Mouse (Mus musculus) forebrain, embryonic 11.5 days (tissue): ENCODE data around the gene Ptgr1. TPM values are rescaled to one million over a fixed set of nuclear protein-coding genes. Genes with fewer than 3 reads are reported as not detected.

Experiments
- ATAC-seq: fragments of 200-750 bp; cut with Nextera tagmentation; replicated peaks from 2 replicates; pipeline ENCODE4 v1.8.0; 2017; ENCODE audit warnings: moderate TSS enrichment; ENCODE audit not compliant: low FRiP score
- DNase-seq: peaks from one replicate; pipeline ENCODE4 v3.0.0-alpha.2; 2017; ENCODE audit warnings: low spot score
- H3K27ac ChIP-seq: fragments of 300-500 bp; sonication (generic); 2 replicates; pipeline ENCODE4 v1.5.1; 2014; ENCODE audit warnings: low read depth, low read length
- H3K27me3 ChIP-seq: fragments of 300-500 bp; sonication (generic); 2 replicates; pipeline ENCODE4 v1.6.1; 2014; ENCODE audit warnings: mild to moderate bottlenecking, low read length, mixed read lengths; ENCODE audit not compliant: control insufficient read depth, insufficient read depth
- H3K36me3 ChIP-seq: fragments of 300-500 bp; sonication (generic); 2 replicates; pipeline ENCODE4 v1.6.1; 2014; ENCODE audit warnings: mild to moderate bottlenecking, low read length, moderate library complexity, mixed read lengths; ENCODE audit not compliant: control insufficient read depth, insufficient read depth
- H3K4me1 ChIP-seq: fragments of 300-500 bp; sonication (generic); replicated peaks from 2 replicates; pipeline ENCODE4 v1.6.1; 2014; ENCODE audit warnings: low read length, mixed read lengths; ENCODE audit not compliant: control insufficient read depth, insufficient read depth
- H3K4me2 ChIP-seq: fragments of 300-500 bp; sonication (generic); 2 replicates; pipeline ENCODE4 v1.6.1; 2014; ENCODE audit warnings: low read depth, mild to moderate bottlenecking, low read length, moderate library complexity, mixed read lengths; ENCODE audit not compliant: severe bottlenecking
- H3K4me3 ChIP-seq: fragments of 300-500 bp; sonication (generic); 2 replicates; pipeline ENCODE4 v1.5.1; 2014; ENCODE audit warnings: low read depth, low read length
- H3K9ac ChIP-seq: fragments of 300-500 bp; sonication (generic); 2 replicates; pipeline ENCODE4 v1.6.1; 2014; ENCODE audit warnings: low read length
- H3K9me3 ChIP-seq: fragments of 300-500 bp; sonication (generic); 2 replicates; pipeline ENCODE4 v1.6.1; 2016; ENCODE audit warnings: low read length, mixed read lengths; ENCODE audit not compliant: control insufficient read depth
- WGBS: fragments of 180-500 bp; shearing (Covaris S2); extraction: QIAGEN DNeasy Blood & Tissue Kit; methylation state at CpG from one replicate; pipeline ENCODE4 v1.1.7; 2014; 5-methylcytosine and 5-hydroxymethylcytosine counted together
- polyA plus RNA-seq: library from polyadenylated mRNA; unstranded; fragments of >200 nt; fragmentation: Nextera tagmentation; extraction: Ambion mirVana; gene quantifications from 2 replicates; pipeline ENCODE4 v1.2.1, GENCODE M21; 2014

Gene Ptgr1
- 16.6 and 16.8 TPM in 2 replicates for polyA plus RNA-seq

DNA sequence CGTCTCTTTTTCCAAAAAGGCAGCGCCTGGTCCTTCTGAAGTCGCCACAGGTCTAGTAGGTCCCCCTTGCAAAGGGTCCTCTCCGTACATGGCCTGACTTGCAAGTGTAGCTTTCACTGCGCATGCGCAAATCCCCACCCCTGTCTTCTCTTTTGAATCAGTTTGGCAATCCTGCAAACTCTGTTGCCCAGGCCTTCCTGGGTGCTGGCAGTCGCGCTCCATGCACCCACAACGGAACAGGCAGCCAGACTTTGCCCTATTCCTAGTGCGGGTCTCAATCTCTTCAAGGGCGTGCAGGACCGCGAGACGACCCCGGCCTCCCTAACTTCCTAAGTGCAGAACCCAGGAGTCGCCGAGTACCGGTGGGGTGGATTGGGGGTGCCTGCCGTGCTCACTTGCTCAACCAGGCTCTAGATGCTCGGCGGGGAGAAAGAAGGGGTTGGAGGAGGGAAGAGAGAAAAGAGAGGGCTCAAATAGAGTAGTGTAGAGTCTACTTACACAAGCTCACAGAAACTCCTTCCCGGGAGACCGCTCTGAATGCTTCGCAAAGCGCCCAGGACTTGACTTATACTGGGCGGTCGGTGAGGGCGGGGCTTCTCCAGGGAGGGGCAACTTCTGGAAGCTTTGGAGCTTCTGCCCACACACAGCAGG is at the start of gene Ptgr1:
Gene Ptgr1 (minus strand): TSS at position 580 of the 651 bp plus-strand sequence.
- H3K27ac ChIP-seq, result no peak within 1 kb of the TSS
- H3K9me3 ChIP-seq, result no peaks in the 10 kb centered on the region
- WGBS, result 1% methylated on average over 28 of the region's 28 CpGs
- no peaks in the 10 kb centered on the region for H3K36me3 ChIP-seq
- H3K4me1 ChIP-seq, result peaks cover 4% of the 10 kb centered on the region; the same call in 1 of the 2 replicates
- H3K9ac ChIP-seq, result peak within 1 kb of the TSS; percentile 64
- DNase-seq, result peak; percentile 91
- H3K4me2 ChIP-seq, result peak within 1 kb of the TSS; percentile 76
- no peaks in the 10 kb centered on the region for H3K27me3 ChIP-seq
- peak within 1 kb of the TSS; percentile 58 for H3K4me3 ChIP-seq
- peak; percentile 67 for ATAC-seq

DNA sequence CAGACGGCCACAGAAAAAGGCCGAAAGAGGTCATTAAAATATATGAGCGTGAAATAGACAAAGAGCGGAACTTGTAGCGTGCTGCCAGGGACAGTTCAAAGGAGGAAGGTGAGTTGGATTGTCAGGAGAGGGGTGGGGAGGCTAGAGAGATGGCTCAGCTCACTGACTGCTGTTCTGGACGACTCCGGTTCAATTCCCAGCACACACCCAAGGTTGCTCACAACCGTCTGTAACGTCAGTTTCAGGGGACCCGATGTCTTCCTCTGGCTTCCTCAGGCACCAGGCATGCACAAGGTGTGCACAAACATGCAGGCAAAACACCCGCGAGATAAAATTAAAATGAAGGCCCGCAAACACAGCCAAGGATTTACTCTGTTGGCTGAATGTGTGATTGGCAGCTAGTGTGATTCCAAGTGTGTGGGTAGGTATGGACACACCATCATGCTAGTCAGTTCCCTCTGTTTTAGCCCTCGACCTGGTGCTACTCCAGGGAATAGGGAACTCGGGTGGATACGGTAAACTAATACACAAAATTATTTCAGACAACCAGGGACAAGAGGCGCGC is 48.9 kb upstream of the Ptgr1 start:
- Histone ChIP-seq H3K4me1 (0 out of 2 replicates have a peak, but pooled peaks cover 3% of the 10 kb centered on the region), H3K36me3 (no peaks in the 10 kb centered on the region), H3K27ac (0 out of 2 replicates have a peak overlapping the region, but pooled peaks have one; percentile 10), H3K4me3 (peak overlapping the region; percentile 70), H3K27me3 (no peaks in the 10 kb centered on the region), H3K9ac (peak overlapping the region; percentile 86), H3K4me2 (peak overlapping the region; percentile 79), H3K9me3 (no peaks in the 10 kb centered on the region)
- ATAC-seq (peak; percentile 31; the same call in 1 of the 2 replicates), DNase-seq (peak; percentile 54)
- WGBS, result 57% methylated on average over 18 of the region's 18 CpGs

GRCm38 (mm10) chr4:59034918-59035785 is 48.2 kb upstream of the Ptgr1 start, which contains the start of gene Gng10:
Gene Gng10, plus strand, starts transcription at chr4:59035088.
- Histone ChIP-seq H3K9ac (peak within 1 kb of the TSS; percentile 86), H3K4me2 (peak within 1 kb of the TSS; percentile 79), H3K4me3 (peak within 1 kb of the TSS; percentile 70), H3K9me3 (no peaks in the 10 kb centered on the region), H3K27ac (0 out of 2 replicates have a peak within 1 kb of the TSS, but pooled peaks have one; percentile 10), H3K4me1 (0 out of 2 replicates have a peak, but pooled peaks cover 3% of the 10 kb centered on the region), H3K27me3 (no peaks in the 10 kb centered on the region), H3K36me3 (no peaks in the 10 kb centered on the region)
- DNase-seq, result peak; percentile 78
- peak; percentile 82 for ATAC-seq
- 13% methylated on average over 70 of the region's 76 CpGs for WGBS

DNA sequence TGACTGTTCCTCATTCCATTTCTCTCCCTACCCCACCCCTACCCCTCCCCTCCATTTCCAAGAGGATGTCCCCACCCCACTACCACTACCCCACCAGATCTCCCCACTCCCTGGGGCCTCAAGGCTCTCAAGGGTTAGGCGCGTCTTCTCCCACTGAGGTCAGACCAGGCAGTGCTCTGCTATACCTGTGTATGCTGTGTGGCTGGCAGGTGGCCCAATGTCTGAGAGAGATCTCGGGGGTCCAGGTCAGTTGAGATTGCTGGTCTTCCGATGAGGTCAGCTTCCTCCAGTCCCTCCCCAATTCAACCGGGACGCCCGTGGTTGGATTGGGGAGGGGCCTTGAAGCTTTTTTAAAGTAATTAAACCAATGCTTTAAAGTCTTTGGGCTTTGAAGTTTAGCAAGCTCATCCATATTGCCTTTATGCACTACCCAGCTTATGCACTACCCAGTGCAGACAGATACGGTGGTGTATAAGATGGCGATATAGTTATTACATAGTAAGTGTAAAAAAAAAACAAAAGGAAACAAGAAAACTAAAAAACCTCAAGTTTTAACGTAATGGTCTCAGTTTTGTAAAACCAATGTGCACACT is 47.5 kb upstream of the Ptgr1 start:
- Histone ChIP-seq H3K4me1 (0 out of 2 replicates have a peak, but pooled peaks cover 3% of the 10 kb centered on the region), H3K4me3 (peak overlapping the region; percentile 70), H3K9me3 (no peaks in the 10 kb centered on the region), H3K9ac (no peak overlapping the region; the same call in 1 of the 2 replicates), H3K4me2 (peak overlapping the region; percentile 79; the same call in 1 of the 2 replicates), H3K36me3 (no peaks in the 10 kb centered on the region), H3K27ac (no peak overlapping the region), H3K27me3 (no peaks in the 10 kb centered on the region)
- ATAC-seq (0 out of 2 replicates have a peak, but pooled peaks have one; percentile 26), DNase-seq (no peak)
- WGBS, result 80% methylated on average over 10 of the region's 10 CpGs

DNA sequence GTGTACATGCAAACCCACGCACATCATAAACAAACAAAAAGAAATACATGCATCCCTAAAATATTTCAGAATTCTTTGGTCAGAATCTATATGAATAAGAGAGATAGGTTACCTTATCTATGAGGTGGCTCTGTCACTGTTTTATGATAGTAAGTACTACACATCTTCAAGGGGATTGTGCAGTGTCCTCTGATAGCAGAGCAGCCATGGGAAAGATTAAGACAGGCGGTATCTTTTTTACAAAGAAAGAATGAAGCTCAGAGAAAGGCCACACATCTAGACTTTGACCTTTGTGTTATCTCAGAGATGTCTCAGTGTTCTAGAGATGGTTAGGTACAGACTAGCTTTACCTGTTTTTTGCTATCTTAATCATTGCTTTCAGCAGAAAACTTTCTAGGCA is 30.0 kb upstream of the Ptgr1 start:
- Histone ChIP-seq H3K4me1 (no peaks in the 10 kb centered on the region), H3K36me3 (peaks cover 2% of the 10 kb centered on the region; the same call in 1 of the 2 replicates), H3K27ac (no peak overlapping the region), H3K4me3 (no peak overlapping the region), H3K9ac (no peak overlapping the region), H3K4me2 (no peak overlapping the region), H3K27me3 (no peaks in the 10 kb centered on the region), H3K9me3 (no peaks in the 10 kb centered on the region)
- ATAC-seq (no peak), DNase-seq (no peak)
- WGBS, result 89% methylated on average over 2 of the region's 2 CpGs

- Histone ChIP-seq H3K9me3 (no peaks in the 10 kb centered on the region), H3K27ac (no peak overlapping the region), H3K4me1 (no peaks in the 10 kb centered on the region), H3K27me3 (no peaks in the 10 kb centered on the region), H3K4me2 (no peak overlapping the region), H3K36me3 (peaks cover 2% of the 10 kb centered on the region; the same call in 1 of the 2 replicates), H3K4me3 (no peak overlapping the region), H3K9ac (no peak overlapping the region)
- 87% methylated on average over 3 of the region's 3 CpGs for WGBS
- DNase-seq, result no peak
- ATAC-seq, result no peak
These were observed 28.3 kb upstream of the Ptgr1 start for GRCm38 (mm10) chr4:59015181-59015580.

- WGBS, result 88% methylated on average over 3 of the region's 3 CpGs
- H3K4me3 ChIP-seq, result no peak overlapping the region
- no peaks in the 10 kb centered on the region for H3K4me1 ChIP-seq
- ATAC-seq (no peak), DNase-seq (no peak)
- no peaks in the 10 kb centered on the region for H3K27me3 ChIP-seq
- H3K9ac ChIP-seq, result no peak overlapping the region
- H3K27ac ChIP-seq, result no peak overlapping the region
- H3K4me2 ChIP-seq, result no peak overlapping the region
- H3K36me3 ChIP-seq, result no peaks in the 10 kb centered on the region
- H3K9me3 ChIP-seq, result no peaks in the 10 kb centered on the region
These were observed 24.5 kb upstream of the Ptgr1 start for GRCm38 (mm10) chr4:59011446-59011845.

DNA sequence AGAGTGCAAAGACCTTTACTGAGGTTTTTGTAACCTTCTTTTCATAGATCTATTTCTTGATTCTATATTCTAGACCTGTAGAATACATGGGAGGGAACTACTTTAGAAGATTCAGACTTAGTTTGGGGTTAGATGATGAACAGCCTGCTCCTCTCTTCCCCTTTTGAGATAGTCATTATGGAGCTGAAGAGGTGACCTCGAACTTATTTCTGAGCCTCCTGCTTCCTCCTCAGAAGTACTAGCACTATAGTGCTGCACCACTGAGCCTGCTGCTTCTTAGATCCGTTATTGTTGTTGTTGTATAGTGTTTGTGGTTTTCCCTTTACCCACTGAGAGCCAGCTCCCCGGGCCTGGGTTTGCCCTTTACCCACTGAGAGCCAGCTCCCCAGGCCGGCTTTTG is 22.8 kb upstream of the Ptgr1 start:
- H3K27ac ChIP-seq, result no peak overlapping the region
- no peaks in the 10 kb centered on the region for H3K4me1 ChIP-seq
- H3K9me3 ChIP-seq, result no peaks in the 10 kb centered on the region
- H3K4me3 ChIP-seq, result no peak overlapping the region
- no peaks in the 10 kb centered on the region for H3K36me3 ChIP-seq
- DNase-seq, result no peak
- WGBS, result 79% methylated on average over 4 of the region's 4 CpGs
- H3K4me2 ChIP-seq, result no peak overlapping the region
- no peak for ATAC-seq
- H3K9ac ChIP-seq, result no peak overlapping the region
- no peaks in the 10 kb centered on the region for H3K27me3 ChIP-seq
